Comparison of ENCODE assay signal across 18 mouse cellular contexts in the genomic region with DNA sequence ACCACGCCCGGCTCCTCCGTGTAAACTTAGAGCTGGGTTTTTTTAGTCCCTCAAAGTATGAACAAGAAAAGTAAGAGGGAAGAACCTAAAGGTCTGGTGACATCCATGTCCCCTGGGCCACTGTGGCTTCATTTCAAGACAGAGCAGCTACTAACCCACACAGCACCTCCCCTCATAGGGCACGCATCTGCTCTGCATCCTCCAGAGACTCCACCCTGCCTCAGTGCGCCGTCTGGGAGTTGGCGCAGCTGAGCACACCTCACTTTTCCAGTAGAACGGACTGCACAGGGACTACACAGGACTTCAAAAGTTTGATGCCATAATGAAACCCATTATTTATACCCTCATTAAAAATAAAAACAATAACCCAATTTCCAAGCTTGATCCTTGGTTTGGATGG.
DNase-seq lines count a peak whose midpoint lies in the region; ATAC-seq and TF ChIP-seq lines count a peak whose summit lies in the region.
"Had no signal": no experiment of that assay in that cellular context is flagged by ENCODE, and none has a peak within 500 bp of the region (broad histone marks: within the 10 kb centered on the region; RNA-seq: fewer than 3 reads in every experiment).

No protein-coding gene starts in this region.

- peaks cover 52% of the 10 kb centered on the region for H3K79me2 ChIP-seq in myocyte (ENCODE audit: control insufficient read depth, insufficient read depth)

- H3K36me3 ChIP-seq in hindbrain, embryonic 13.5 days, result no peaks in the 10 kb centered on the region
- H3K36me3 ChIP-seq in hindbrain, embryonic 12.5 days, result no peaks in the 10 kb centered on the region
- no peaks in the 10 kb centered on the region for H3K36me3 ChIP-seq in midbrain, embryonic 14.5 days (ENCODE audit: control insufficient read depth, insufficient read depth, low read length)
- no peaks in the 10 kb centered on the region for H3K36me3 ChIP-seq in midbrain, embryonic 16.5 days (ENCODE audit: control insufficient read depth, insufficient read depth, low read length)
- H3K36me3 ChIP-seq in myocyte (ENCODE audit: control insufficient read depth, insufficient read depth), result no peaks in the 10 kb centered on the region
- H3K36me3 ChIP-seq: embryonic facial prominence, embryonic 12.5 days; forebrain, embryonic 12.5 days; G1E; heart, embryonic 13.5 days had no signal

- no peak for ATAC-seq in hindbrain, embryonic 13.5 days (ENCODE audit: low FRiP score)
- no peak for ATAC-seq in hindbrain, embryonic 12.5 days (ENCODE audit: low FRiP score)
- no peak for ATAC-seq in midbrain, embryonic 14.5 days (ENCODE audit: low FRiP score, low TSS enrichment)
- ATAC-seq in midbrain, embryonic 16.5 days, result no peak
- ATAC-seq: forebrain, embryonic 16.5 days had no signal

- H3K9me3 ChIP-seq in hindbrain, embryonic 13.5 days, result no peaks in the 10 kb centered on the region
- no peaks in the 10 kb centered on the region for H3K9me3 ChIP-seq in hindbrain, embryonic 12.5 days (replicated peaks)
- H3K9me3 ChIP-seq in midbrain, embryonic 14.5 days (ENCODE audit: control insufficient read depth, low read length), result no peaks in the 10 kb centered on the region
- no peaks in the 10 kb centered on the region for H3K9me3 ChIP-seq in midbrain, embryonic 16.5 days (replicated peaks; ENCODE audit: control insufficient read depth, low read length, poor library complexity, severe bottlenecking)
- H3K9me3 ChIP-seq: embryonic facial prominence, embryonic 12.5 days; forebrain, embryonic 12.5 days; G1E; heart, embryonic 13.5 days had no signal

- no peak overlapping the region for H3K9ac ChIP-seq in hindbrain, embryonic 13.5 days
- no peak overlapping the region for H3K9ac ChIP-seq in hindbrain, embryonic 12.5 days
- H3K9ac ChIP-seq in midbrain, embryonic 14.5 days (replicated peaks; ENCODE audit: low read length), result no peak overlapping the region
- H3K9ac ChIP-seq in midbrain, embryonic 16.5 days (ENCODE audit: low read depth, low read length), result no peak overlapping the region
- H3K9ac ChIP-seq: embryonic facial prominence, embryonic 12.5 days; forebrain, embryonic 12.5 days; heart, embryonic 13.5 days had no signal

- no peak for DNase-seq in midbrain, embryonic 14.5 days
- DNase-seq in lung, adult 2 months, result no peak
- DNase-seq: adrenal gland, postnatal 10 days; cerebellum, adult 11 months; cerebellum, adult 8-10 months; cerebellum, postnatal 14 days; embryo, embryonic 11 days; gastrocnemius, postnatal 14 days; heart, postnatal 36 days had no signal

- TF ChIP-seq CTCF in lung, adult 2 months (IDR thresholded peaks at IDR 0.05; ENCODE audit: insufficient read depth, low read length), result no peak

- no peak overlapping the region for H3K4me2 ChIP-seq in hindbrain, embryonic 13.5 days
- H3K4me2 ChIP-seq in hindbrain, embryonic 12.5 days (replicated peaks), result no peak overlapping the region
- H3K4me2 ChIP-seq in midbrain, embryonic 14.5 days (ENCODE audit: low read length), result no peak overlapping the region
- no peak overlapping the region for H3K4me2 ChIP-seq in midbrain, embryonic 16.5 days (ENCODE audit: low read length)
- no peak overlapping the region for H3K4me2 ChIP-seq in myocyte (ENCODE audit: low read depth)
- H3K4me2 ChIP-seq: embryonic facial prominence, embryonic 12.5 days; forebrain, embryonic 12.5 days; heart, embryonic 13.5 days had no signal

- peaks cover 43% of the 10 kb centered on the region for H3K4me1 ChIP-seq in hindbrain, embryonic 13.5 days (replicated peaks)
- peaks cover 16% of the 10 kb centered on the region for H3K4me1 ChIP-seq in hindbrain, embryonic 12.5 days
- 0 out of 2 replicates have a peak, but pooled peaks cover 1% of the 10 kb centered on the region for H3K4me1 ChIP-seq in midbrain, embryonic 14.5 days (ENCODE audit: control insufficient read depth, insufficient read depth, low read length)
- peaks cover 26% of the 10 kb centered on the region for H3K4me1 ChIP-seq in midbrain, embryonic 16.5 days (ENCODE audit: control insufficient read depth, insufficient read depth, low read length)
- peaks cover 12% of the 10 kb centered on the region for H3K4me1 ChIP-seq in lung, adult 2 months (ENCODE audit: control insufficient read depth, insufficient read depth, low read length)

- 89% methylated on average over 8 of the region's 8 CpGs for WGBS in hindbrain, embryonic 13.5 days
- 92% methylated on average over 8 of the region's 8 CpGs for WGBS in hindbrain, embryonic 12.5 days
- 91% methylated on average over 8 of the region's 8 CpGs for WGBS in midbrain, embryonic 14.5 days
- WGBS in midbrain, embryonic 16.5 days, result 92% methylated on average over 8 of the region's 8 CpGs
- 86% methylated on average over 8 of the region's 8 CpGs for WGBS in lung, adult 2 months

- H3ac ChIP-seq in myocyte (ENCODE audit: control insufficient read depth, insufficient read length), result no peak overlapping the region

- no peaks in the 10 kb centered on the region for H3K27me3 ChIP-seq in hindbrain, embryonic 13.5 days
- no peaks in the 10 kb centered on the region for H3K27me3 ChIP-seq in hindbrain, embryonic 12.5 days
- H3K27me3 ChIP-seq in midbrain, embryonic 14.5 days (ENCODE audit: control insufficient read depth, insufficient read depth, low read length), result no peaks in the 10 kb centered on the region
- H3K27me3 ChIP-seq in midbrain, embryonic 16.5 days (ENCODE audit: control insufficient read depth, insufficient read depth, low read depth, low read length), result no peaks in the 10 kb centered on the region
- no peaks in the 10 kb centered on the region for H3K27me3 ChIP-seq in myocyte (ENCODE audit: control insufficient read depth, insufficient read depth, insufficient read length)
- H3K27me3 ChIP-seq: embryonic facial prominence, embryonic 12.5 days; forebrain, embryonic 12.5 days; heart, embryonic 13.5 days had no signal

- no peak overlapping the region for H3K4me3 ChIP-seq in hindbrain, embryonic 13.5 days
- no peak overlapping the region for H3K4me3 ChIP-seq in hindbrain, embryonic 12.5 days
- no peak overlapping the region for H3K4me3 ChIP-seq in midbrain, embryonic 14.5 days (replicated peaks; ENCODE audit: low read depth, low read length)
- H3K4me3 ChIP-seq in midbrain, embryonic 16.5 days (ENCODE audit: low read depth, low read length), result no peak overlapping the region
- no peak overlapping the region for H3K4me3 ChIP-seq in myocyte
- no peak overlapping the region for H3K4me3 ChIP-seq in lung, adult 2 months (replicated peaks; ENCODE audit: extremely low read depth, low read depth, low read length)
- H3K4me3 ChIP-seq: embryonic facial prominence, embryonic 12.5 days; forebrain, embryonic 12.5 days; heart, embryonic 13.5 days had no signal

- no peak for TF ChIP-seq POLR2A in myocyte (IDR thresholded peaks at IDR 0.05; ENCODE audit: insufficient read length, low read depth)
- no peak for TF ChIP-seq POLR2A in lung, adult 2 months (IDR thresholded peaks at IDR 0.05; ENCODE audit: borderline replicate concordance, extremely low read depth, low read depth, low read length)

- H3K27ac ChIP-seq in hindbrain, embryonic 13.5 days, result 0 out of 2 replicates have a peak overlapping the region, but pooled peaks have one; percentile 48
- no peak overlapping the region for H3K27ac ChIP-seq in hindbrain, embryonic 12.5 days
- 0 out of 2 replicates have a peak overlapping the region, but pooled peaks have one; percentile 37 for H3K27ac ChIP-seq in midbrain, embryonic 14.5 days (replicated peaks; ENCODE audit: low read depth, low read length)
- H3K27ac ChIP-seq in midbrain, embryonic 16.5 days (ENCODE audit: low read length), result no peak overlapping the region; the same call in 1 of the 2 replicates
- H3K27ac ChIP-seq: embryonic facial prominence, embryonic 12.5 days; forebrain, embryonic 12.5 days; heart, embryonic 13.5 days had no signal

TF ChIP-seq in myocyte, 11 proteins besides CTCF, POLR2A, EP300 and RAD21:
- peak; percentile 15 for TF ChIP-seq POLR2AphosphoS2 (IDR thresholded peaks at IDR 0.05; ENCODE audit: insufficient read length, low read depth)
- TF ChIP-seq E2F4 (IDR thresholded peaks at IDR 0.05; ENCODE audit: insufficient read depth), result no peak

Comparison
In these comparisons a context has a peak if more than half of its experiments do, and no peak if none do; other contexts are left out.
1. H3K27ac ChIP-seq: peak in hindbrain, embryonic 13.5 days (single experiment) and midbrain, embryonic 14.5 days (single experiment); none in hindbrain, embryonic 12.5 days (single experiment) and midbrain, embryonic 16.5 days (single experiment).